Mouse (Mus musculus): Measurements from ENCODE around the gene Specc1. TPM values are rescaled to one million over a fixed set of nuclear protein-coding genes. Genes with fewer than 3 reads are reported as not detected.
A peak's percentile ranks its signal among the peaks of the same experiment; 100 is the strongest.

The Specc1 gene
- polyA plus RNA-seq, 1 experiment, result 27.7 TPM

DNA sequence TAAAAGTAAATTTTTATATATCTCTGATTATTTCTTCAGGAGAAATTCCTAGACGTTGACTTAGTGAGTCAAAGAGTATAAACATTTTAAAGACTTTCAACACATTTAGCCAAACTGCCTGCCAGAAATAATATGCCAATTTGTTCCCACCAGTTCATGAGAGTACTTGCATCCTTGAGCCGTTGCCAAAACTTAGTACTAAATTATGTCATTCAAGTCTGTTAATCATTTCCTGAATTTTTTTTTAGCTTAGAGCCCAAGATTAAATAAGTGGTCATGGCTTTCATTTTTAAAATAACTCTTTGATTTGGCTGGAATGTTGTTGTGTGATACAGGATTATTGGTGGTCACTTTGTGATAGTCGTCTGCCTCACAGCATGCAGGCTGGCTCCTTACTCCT lies 163.3 kb downstream of the Specc1 start:
- no peak overlapping the region for H3ac ChIP-seq (ENCODE audit: control insufficient read depth, insufficient read length)
- H3K27me3 ChIP-seq (ENCODE audit: control insufficient read depth, insufficient read depth, insufficient read length), result no peaks in the 10 kb centered on the region
- H3K36me3 ChIP-seq (ENCODE audit: control insufficient read depth, insufficient read depth), result peaks cover 23% of the 10 kb centered on the region
- H3K4me3 ChIP-seq, result no peak overlapping the region
- H3K79me2 ChIP-seq (ENCODE audit: control insufficient read depth, insufficient read depth), result peaks cover 68% of the 10 kb centered on the region
- no peak for TF ChIP-seq USF1 (IDR thresholded peaks at IDR 0.05; ENCODE audit: low read depth)
- TF ChIP-seq CEBPB (IDR thresholded peaks at IDR 0.05; ENCODE audit: insufficient read depth, poor library complexity, severe bottlenecking), result no peak
- no peak for TF ChIP-seq E2F4 (IDR thresholded peaks at IDR 0.05; ENCODE audit: insufficient read depth)
- no peak for TF ChIP-seq TCF12 (IDR thresholded peaks at IDR 0.05; ENCODE audit: insufficient read depth, poor library complexity, severe bottlenecking)
- no peak for TF ChIP-seq POLR2AphosphoS2 (IDR thresholded peaks at IDR 0.05; ENCODE audit: insufficient read length, low read depth)
- TF ChIP-seq MYOG (IDR thresholded peaks at IDR 0.05; ENCODE audit: control insufficient read depth in 1 of 3, insufficient read depth in 1 of 3, insufficient read length in 2 of 3, low read depth in 2 of 3), result no peak
- TF ChIP-seq SRF (IDR thresholded peaks at IDR 0.05; ENCODE audit: control insufficient read depth, insufficient read length, low read depth), result no peak
- no peak for TF ChIP-seq REST (IDR thresholded peaks at IDR 0.05; ENCODE audit: insufficient read depth, insufficient read length)
- H3K4me2 ChIP-seq (ENCODE audit: low read depth), result peak overlapping the region; percentile 48

- H3K27me3 ChIP-seq (ENCODE audit: control insufficient read depth, insufficient read depth, insufficient read length), result no peaks in the 10 kb centered on the region
- peaks cover 23% of the 10 kb centered on the region for H3K36me3 ChIP-seq (ENCODE audit: control insufficient read depth, insufficient read depth)
- H3K79me2 ChIP-seq (ENCODE audit: control insufficient read depth, insufficient read depth), result peaks cover 62% of the 10 kb centered on the region
- H3ac ChIP-seq (ENCODE audit: control insufficient read depth, insufficient read length), result no peak overlapping the region
- TF ChIP-seq MYOD1 (IDR thresholded peaks at IDR 0.05; ENCODE audit: control insufficient read depth in 1 of 3, insufficient read length in 2 of 3, low read depth in 2 of 3), result no peak
- TF ChIP-seq MAX (IDR thresholded peaks at IDR 0.05; ENCODE audit: low read depth), result no peak
- TF ChIP-seq TCF3 (IDR thresholded peaks at IDR 0.05; ENCODE audit: insufficient read length, low read depth), result no peak
- TF ChIP-seq TCF12 (IDR thresholded peaks at IDR 0.05; ENCODE audit: insufficient read depth, poor library complexity, severe bottlenecking), result no peak
- no peak overlapping the region for H3K4me2 ChIP-seq (ENCODE audit: low read depth)
- no peak overlapping the region for H3K4me3 ChIP-seq
Measured at GRCm38 (mm10) chr11:62121365-62121764, 164.8 kb downstream of the Specc1 start.

DNA sequence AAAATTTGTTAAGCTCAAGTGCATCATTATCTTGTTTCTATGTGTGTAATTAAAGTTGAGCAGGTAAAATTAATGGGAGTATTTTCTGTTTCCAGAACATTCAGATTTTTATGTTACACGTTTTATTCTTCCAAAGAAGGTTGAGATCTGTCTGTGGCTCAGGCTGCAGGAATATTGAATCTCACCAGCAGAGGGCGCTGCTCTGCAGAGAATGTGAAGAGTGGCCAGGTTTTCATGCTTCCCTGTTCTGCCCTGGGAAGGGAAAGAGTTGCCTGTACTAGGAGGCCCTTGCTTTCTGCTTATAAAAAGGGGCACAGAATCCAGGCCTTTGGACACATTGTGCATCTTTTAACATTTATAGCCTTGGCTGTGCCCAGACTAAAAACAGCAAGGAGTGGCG lies 171.1 kb downstream of the Specc1 start:
- Histone ChIP-seq H3ac (ENCODE audit: control insufficient read depth, insufficient read length) (no peak overlapping the region), H3K27me3 (ENCODE audit: control insufficient read depth, insufficient read depth, insufficient read length) (no peaks in the 10 kb centered on the region), H3K79me2 (ENCODE audit: control insufficient read depth, insufficient read depth) (peaks cover 52% of the 10 kb centered on the region), H3K36me3 (ENCODE audit: control insufficient read depth, insufficient read depth) (peaks cover 18% of the 10 kb centered on the region), H3K4me2 (ENCODE audit: low read depth) (no peak overlapping the region), H3K4me3 (no peak overlapping the region)
- TF ChIP-seq MYOG (IDR thresholded peaks at IDR 0.05; ENCODE audit: control insufficient read depth in 1 of 3, insufficient read depth in 1 of 3, insufficient read length in 2 of 3, low read depth in 2 of 3) (no peak), POLR2AphosphoS2 (IDR thresholded peaks at IDR 0.05; ENCODE audit: insufficient read length, low read depth) (no peak), MYOD1 (IDR thresholded peaks at IDR 0.05; ENCODE audit: control insufficient read depth in 1 of 3, insufficient read length in 2 of 3, low read depth in 2 of 3) (no peak), MAX (IDR thresholded peaks at IDR 0.05; ENCODE audit: low read depth) (no peak), SRF (IDR thresholded peaks at IDR 0.05; ENCODE audit: control insufficient read depth, insufficient read length, low read depth) (no peak), CEBPB (IDR thresholded peaks at IDR 0.05; ENCODE audit: insufficient read depth, poor library complexity, severe bottlenecking) (no peak), REST (IDR thresholded peaks at IDR 0.05; ENCODE audit: insufficient read depth, insufficient read length) (no peak), POLR2A (IDR thresholded peaks at IDR 0.05; ENCODE audit: insufficient read length, low read depth) (no peak)

GRCm38 (mm10) chr11:62128197-62128596 lies 171.6 kb downstream of the Specc1 start:
- Histone ChIP-seq H3K27me3 (ENCODE audit: control insufficient read depth, insufficient read depth, insufficient read length) (no peaks in the 10 kb centered on the region), H3K79me2 (ENCODE audit: control insufficient read depth, insufficient read depth) (peaks cover 47% of the 10 kb centered on the region), H3K4me3 (no peak overlapping the region), H3ac (ENCODE audit: control insufficient read depth, insufficient read length) (no peak overlapping the region), H3K36me3 (ENCODE audit: control insufficient read depth, insufficient read depth) (peaks cover 23% of the 10 kb centered on the region), H3K4me2 (ENCODE audit: low read depth) (no peak overlapping the region)
- TF ChIP-seq POLR2A (IDR thresholded peaks at IDR 0.05; ENCODE audit: insufficient read length, low read depth) (no peak), CEBPB (IDR thresholded peaks at IDR 0.05; ENCODE audit: insufficient read depth, poor library complexity, severe bottlenecking) (no peak), SRF (IDR thresholded peaks at IDR 0.05; ENCODE audit: control insufficient read depth, insufficient read length, low read depth) (no peak), USF1 (IDR thresholded peaks at IDR 0.05; ENCODE audit: low read depth) (no peak), POLR2AphosphoS2 (IDR thresholded peaks at IDR 0.05; ENCODE audit: insufficient read length, low read depth) (no peak), REST (IDR thresholded peaks at IDR 0.05; ENCODE audit: insufficient read depth, insufficient read length) (no peak), TCF12 (IDR thresholded peaks at IDR 0.05; ENCODE audit: insufficient read depth, poor library complexity, severe bottlenecking) (no peak), E2F4 (IDR thresholded peaks at IDR 0.05; ENCODE audit: insufficient read depth) (no peak), MAX (IDR thresholded peaks at IDR 0.05; ENCODE audit: low read depth) (no peak), MYOG (IDR thresholded peaks at IDR 0.05; ENCODE audit: control insufficient read depth in 1 of 3, insufficient read depth in 1 of 3, insufficient read length in 2 of 3, low read depth in 2 of 3) (no peak), MYOD1 (IDR thresholded peaks at IDR 0.05; ENCODE audit: control insufficient read depth in 1 of 3, insufficient read length in 2 of 3, low read depth in 2 of 3) (no peak), TCF3 (IDR thresholded peaks at IDR 0.05; ENCODE audit: insufficient read length, low read depth) (no peak)

DNA sequence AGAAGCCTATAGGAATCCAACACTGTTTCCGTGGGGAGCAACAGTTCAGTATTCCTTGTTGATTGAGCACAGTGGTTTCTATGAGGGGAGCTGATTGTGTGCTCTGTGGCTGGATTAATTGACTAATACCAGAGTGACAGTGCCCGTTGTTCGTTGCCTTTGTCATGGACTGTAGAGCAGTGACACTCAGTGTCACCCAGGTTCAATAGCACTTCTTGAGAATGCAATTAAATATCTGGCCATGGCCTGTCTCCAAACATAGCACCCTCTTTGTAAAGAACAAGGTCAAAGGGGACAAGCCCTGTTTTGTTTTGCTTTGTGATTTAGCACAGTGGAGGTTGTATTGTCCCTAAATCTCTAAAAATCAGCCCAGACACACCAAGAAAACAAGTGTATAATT lies 173.6 kb downstream of the Specc1 start:
- H3K4me3 ChIP-seq, result no peak overlapping the region
- no peak overlapping the region for H3K4me2 ChIP-seq (ENCODE audit: low read depth)
- peaks cover 43% of the 10 kb centered on the region for H3K36me3 ChIP-seq (ENCODE audit: control insufficient read depth, insufficient read depth)
- no peaks in the 10 kb centered on the region for H3K27me3 ChIP-seq (ENCODE audit: control insufficient read depth, insufficient read depth, insufficient read length)
- no peak for TF ChIP-seq POLR2A (IDR thresholded peaks at IDR 0.05; ENCODE audit: insufficient read length, low read depth)
- no peak for TF ChIP-seq SRF (IDR thresholded peaks at IDR 0.05; ENCODE audit: control insufficient read depth, insufficient read length, low read depth)
- H3K79me2 ChIP-seq (ENCODE audit: control insufficient read depth, insufficient read depth), result peaks cover 27% of the 10 kb centered on the region
- no peak overlapping the region for H3ac ChIP-seq (ENCODE audit: control insufficient read depth, insufficient read length)

Data from myocyte (in vitro differentiated cells).